Mouse (Mus musculus) heart, adult 18-20 months (tissue): ENCODE data around the gene Aspdh. TPM values are rescaled to one million over a fixed set of nuclear protein-coding genes. Genes with fewer than 3 reads are reported as not detected.

Source experiments
- DNase-seq, 2 experiments: peaks; one replicate each; pipeline ENCODE4 v3.0.0; 2021 to 2022; ENCODE audit warnings: mixed read lengths in 1 of 2
- total RNA-seq, 2 experiments: library from RNA; stranded (reverse); gene quantifications; 2 replicates each; pipeline ENCODE4 v1.2.3; 2021

Aspdh gene
- total RNA-seq, 2 experiments from 2014 or later: 0.41 to 1.4 TPM

DNA sequence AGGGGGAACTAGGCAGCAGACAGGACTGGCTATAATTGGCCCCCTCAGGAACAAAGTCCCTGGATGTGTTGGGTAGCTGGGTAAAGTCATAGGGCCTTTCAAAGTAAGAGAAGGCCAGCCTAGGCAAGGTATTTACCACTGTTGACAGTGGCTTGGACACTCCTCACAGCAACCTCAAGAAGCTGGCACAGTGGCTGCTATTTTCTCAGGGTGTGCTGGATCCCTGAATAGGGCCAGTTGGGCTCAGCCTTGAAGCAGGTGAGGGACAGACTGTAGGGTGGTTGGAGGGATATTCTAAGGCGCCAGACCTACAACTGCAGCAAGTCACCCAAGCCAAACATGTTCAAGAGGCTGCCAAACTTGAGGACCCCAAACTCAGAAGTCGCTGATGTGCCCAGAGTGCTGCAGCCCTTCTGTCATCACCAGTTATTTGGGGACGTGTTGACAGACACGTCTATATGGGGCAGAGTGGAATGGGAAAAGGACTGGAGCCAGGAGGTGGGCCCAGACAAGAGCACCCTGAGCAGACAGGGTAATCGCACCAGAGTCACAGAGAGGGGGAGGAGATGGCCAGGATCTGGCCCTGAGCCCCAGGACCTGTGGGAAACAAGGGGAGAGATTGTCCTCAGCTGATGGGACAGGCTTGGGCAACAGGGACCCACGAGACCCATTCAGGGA is 6.8 kb downstream of the Aspdh start:
- peak; percentile 79 to 90 for DNase-seq

DNA sequence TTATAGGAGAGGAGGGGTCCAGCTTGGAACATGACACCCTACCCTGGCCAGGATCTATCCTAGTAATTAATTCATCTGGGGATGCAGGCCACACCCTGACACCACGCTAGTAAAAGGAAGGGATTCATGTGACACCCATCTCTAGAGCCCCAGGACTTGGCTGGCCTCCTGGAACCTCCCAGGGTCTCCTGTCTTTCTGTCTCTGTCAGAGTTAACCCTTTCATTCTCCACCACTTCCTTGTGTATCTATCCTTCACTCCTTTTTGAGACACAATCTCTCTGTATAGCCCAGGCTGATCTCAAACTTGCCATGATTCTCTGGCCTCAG is 7.3 kb downstream of the Aspdh start:
- DNase-seq: no peak

DNA sequence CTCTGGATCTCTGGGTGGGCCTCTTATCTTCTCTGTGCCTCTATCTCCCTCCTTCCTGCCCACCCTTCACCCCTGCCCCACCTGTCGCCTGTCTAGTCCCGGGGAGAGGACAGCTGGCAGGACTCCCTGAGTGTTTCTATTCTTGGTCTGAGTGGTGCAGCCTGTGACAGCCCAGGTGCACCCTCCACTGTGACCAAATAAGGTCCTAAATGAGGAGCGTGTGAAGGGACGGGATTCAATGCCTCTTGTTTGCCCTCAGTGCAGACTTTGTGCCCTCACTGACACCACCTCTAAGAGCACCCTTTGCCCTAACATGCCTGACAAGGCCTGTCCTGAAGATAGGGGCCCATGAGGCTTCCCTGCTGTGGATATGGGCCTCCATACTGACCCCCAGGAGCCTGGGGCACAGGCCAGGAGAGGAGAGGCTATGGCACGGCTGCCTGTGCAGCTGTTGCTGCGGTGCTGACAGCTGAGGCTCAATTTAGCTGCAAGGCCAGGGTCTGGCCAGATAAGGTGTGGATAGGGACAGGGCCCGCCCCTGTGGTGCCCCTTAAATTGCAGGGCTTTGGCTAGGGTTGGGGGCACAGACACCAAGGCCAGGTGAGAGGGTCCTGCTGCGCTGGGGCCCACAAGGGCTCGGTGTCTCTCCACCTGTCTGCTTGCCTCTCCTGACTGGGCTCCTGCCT is 7.9 kb downstream of the Aspdh start:
- DNase-seq: peak; percentile 78 to 88

DNA sequence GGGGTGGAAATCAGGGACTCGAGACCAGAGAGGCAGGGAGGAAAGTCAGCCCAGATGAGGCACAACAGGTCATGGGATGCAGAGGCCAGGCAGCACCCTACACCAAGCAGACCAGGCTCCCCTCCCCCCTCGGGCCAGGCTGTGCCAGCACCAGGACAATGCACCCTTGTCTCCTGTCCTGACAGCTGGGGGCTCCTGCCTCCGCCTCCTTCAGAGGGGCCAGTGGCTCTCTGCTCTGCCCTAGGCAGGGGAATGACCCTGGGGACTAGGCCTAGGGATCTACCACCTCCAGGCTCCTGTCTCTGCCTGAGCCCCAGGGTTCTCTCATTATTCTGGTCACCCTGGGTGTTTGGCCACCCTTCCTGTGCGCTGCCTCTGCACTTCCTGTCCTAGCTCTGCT is 9.2 kb downstream of the Aspdh start:
- peak; percentile 80 to 85 for DNase-seq

DNA sequence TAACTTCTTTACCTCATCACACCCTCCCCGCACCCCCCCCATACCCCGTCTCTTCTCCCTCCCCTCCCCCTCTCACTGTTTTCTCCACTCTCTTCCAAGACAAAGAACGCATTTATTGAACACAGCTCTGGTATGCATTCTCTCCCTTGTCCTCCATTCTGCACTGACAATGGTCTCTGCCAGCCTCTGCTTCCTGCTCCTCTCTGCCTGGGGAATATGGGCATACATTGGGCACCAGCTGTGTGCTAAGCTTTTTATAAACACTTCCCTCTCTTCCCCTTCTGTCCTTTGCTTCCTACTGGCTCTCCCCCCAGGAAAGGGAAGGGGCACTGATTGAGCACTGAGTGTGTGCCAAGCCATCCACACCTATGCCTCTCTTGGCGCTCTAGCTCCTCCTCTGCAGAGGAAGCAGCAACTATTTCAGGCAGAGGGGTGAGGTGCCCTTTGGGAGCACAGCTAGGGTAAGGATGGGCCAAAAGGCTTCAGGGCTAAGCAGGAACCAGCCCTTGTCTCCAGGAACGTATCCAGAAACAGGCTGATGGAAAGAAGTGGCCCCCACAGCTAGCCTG is 9.9 kb downstream of the Aspdh start:
- no peak for DNase-seq

DNA sequence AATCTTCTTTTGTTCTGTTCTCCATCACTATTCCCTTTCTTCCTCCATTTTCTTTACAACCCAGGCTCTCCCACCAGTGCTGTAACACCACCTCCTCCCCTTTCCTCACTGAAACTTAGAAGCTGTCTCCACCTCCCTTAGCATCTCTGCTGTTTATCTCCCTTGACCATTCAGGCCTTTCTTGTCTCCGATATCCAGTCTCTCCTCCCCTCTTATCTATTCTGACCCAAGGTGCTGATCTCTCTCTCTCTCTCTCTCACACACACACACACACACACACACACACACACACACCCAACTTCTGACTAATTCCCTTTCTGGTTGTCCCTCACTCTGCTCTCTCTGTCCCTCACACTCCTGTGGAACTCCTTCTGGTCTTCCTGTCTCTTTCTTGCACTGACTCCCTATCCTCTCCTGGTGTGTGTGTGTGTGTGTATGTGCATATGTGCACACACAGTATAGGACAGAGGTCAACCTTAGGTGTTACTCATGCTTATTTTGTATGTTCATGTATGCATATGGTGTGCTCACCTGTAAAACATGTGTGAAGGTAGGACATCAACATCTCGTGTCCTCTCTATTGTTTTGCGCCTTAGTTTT is 17.7 kb downstream of the Aspdh start:
- DNase-seq: no peak

DNA sequence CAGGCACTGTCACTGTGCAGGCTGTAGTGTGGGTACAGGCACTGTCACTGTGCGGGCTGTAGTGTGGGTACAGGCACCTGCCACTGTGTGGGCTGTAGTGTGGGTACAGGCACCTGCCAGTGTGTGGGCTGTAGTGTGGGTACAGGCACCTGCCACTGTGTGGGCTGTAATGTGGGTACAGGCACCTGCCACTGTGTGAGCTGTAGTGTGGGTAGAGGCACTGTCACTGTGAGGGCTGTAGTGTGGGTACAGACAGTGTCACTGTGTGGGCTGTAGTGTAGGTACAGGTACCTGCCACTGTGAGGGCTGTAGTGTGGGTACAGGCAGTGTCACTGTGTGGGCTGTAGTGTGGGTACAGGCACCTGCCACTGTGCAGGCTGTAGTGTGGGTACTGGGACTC is 18.9 kb downstream of the Aspdh start:
- no peak for DNase-seq

DNA sequence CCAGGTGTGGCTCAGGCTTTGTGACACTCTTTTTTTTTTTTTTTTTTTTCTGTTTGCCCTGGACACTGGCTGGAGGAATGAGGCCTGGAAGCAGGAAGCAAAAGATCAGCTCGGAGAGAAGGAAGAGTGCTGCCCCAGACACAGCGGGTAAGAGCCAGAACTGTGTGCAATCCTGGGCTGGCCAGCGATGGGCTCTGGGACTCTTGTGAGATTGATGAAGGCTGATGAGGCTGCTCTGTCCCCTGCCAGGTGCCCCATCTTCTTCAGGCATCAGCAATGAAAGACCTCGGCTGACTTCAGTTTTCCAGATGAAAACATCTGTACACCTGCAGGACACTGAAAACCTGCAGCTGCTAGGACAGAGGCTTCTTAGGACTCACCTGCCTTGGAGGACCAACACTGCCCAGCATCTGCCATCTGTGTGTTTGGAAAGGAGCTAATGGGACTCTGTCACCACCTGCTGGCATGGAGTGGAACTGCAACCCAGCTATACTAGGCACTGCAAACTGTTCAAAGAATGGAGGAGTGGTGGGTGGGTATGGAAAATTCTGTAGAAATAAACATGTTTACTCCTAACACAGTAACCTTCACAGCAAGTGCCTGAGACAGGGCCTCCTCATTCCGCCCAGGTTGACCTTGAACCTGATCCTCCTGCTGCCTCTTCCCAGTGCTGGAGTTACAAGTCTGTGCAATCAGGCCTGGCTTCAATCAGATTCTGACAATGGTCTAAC is 19.8 kb downstream of the Aspdh start:
- DNase-seq: peak; percentile 61 to 87

DNA sequence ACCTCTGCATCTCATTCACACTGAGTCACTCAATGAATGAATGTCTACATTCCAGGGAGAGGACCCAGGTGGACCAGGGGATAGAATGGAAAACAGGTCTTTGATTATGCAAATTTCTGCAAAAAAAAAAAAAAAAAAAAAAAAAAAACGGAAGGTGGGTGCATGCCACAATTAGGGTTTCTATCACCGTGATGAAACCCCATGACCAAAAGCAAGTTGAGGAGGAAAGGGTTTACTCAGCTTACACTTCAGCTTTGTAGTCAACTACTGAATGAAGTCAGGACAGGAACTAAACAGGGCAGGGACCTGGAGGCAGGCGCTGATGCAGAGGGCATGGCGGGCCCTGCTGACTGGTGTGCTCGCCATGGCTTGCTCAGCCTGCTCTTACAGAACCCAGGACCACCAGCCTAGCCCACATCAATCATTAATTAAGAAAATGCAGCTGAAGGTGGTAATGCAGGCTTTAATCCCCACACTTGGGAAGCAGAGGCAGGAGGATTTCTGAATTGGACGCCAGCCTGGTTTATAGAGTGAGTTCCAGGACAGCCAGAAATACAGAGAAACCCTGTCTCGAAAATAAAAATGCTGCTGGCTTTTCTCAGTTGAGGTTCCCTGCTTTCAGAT is 20.5 kb downstream of the Aspdh start:
- no peak for DNase-seq

DNA sequence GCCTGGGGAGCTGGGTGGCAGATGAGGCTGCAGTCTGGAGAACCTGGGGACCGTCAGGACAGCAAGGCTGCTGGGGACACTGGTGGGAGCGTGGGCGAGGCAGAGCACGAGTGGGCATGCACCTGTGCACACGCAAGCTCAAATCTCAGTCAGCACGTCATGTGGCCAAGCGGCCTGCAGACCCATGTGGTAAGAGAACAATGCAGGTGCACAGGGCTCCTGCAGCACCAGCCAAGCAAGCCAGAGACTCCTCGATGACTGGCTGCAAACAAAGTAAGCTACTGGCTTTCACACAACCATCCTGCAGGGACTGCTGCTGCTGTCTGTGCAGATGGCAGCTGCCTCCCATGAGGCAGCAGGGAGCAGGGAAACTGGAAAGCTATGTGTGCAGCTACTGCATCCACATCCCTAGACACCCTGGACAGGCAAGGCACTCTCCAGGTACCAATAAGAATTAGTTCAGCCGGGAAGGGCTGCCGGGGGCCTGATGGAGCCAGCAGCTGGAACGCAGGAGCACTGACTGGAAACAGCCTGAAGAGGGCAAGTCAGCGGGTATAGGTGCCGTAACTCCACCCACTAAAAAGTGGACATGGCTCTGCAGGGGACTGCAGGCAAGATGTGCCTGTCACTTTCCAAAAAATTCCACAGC is 21.9 kb downstream of the Aspdh start:
- no peak for DNase-seq

DNA sequence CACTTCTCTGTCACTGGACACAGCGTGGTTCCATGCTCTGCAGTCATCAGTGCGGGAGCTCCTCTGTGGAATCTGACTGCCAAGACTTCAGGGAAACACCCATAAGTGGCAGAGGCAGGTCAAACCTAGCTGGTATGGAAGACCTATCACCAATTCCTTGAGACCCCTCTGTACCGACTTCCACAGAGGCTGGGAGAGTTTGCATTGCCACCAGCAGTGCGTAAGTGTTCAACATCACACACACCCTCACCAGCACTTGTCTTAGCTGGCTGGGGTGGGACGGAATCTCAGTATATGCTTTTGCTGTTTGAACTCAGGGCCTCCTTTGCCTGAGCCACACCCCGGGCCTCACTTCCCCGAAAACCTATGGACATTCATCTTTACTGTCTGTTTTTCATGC is 22.7 kb downstream of the Aspdh start:
- no peak for DNase-seq

DNA sequence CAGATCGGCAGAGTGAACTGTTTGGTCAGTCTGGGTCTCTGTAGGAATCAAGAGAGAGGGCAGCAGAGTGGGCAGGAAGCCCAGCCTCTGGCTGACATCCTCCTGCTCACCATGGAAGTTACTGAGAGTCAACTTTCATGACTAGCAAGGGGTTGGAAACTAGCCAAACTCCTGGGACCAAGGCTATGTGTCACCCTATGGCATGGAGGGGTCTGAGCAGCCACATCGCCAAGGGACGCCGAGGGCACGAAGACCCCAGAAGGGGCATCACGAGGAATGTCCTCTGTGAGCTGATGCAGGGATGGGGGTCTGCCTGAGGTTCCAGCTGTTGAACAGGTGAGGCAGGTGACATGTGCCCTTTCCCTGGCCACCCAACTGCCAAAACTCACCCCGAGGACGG is 23.4 kb downstream of the Aspdh start:
- no peak for DNase-seq

DNA sequence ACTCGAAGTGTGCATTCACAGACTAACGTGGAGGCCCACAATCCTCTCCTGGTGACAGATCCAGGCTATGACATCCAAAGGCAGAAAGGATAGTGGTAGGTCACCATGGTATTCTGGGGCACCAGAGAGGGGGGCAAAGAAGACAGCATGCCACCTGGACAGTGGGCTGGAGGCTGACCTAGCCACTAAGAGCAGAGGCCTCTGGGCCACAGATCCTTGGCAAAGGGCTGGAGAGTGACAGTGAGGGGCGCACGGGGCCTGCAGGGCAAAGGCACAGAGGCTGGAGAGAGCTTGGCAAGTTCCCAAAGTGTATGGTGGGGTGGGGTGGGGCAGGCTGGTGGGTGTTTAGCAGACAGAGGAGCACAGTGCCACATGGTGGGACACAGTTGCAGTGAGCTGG is 25.1 kb downstream of the Aspdh start:
- no peak for DNase-seq

DNA sequence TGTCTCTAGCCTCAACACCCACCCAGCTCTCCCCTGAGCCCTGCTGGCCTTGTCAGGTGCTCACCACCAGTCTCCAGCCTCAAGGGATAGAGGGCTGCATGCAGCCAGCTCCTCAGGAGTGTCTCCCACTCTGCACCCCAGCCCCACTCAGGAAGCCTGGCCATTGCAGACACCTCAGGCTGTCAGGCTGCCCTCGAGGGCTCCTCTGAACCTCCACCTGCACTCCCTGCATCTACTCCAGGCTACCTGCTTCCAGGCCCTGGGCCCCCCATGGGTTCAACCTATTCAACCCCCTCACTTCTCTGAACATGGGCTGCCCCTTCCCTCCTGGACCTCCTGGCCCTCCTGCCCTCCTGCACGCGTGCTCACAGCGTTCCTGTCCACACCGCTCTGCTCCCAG is 26.2 kb downstream of the Aspdh start:
- no peak for DNase-seq

DNA sequence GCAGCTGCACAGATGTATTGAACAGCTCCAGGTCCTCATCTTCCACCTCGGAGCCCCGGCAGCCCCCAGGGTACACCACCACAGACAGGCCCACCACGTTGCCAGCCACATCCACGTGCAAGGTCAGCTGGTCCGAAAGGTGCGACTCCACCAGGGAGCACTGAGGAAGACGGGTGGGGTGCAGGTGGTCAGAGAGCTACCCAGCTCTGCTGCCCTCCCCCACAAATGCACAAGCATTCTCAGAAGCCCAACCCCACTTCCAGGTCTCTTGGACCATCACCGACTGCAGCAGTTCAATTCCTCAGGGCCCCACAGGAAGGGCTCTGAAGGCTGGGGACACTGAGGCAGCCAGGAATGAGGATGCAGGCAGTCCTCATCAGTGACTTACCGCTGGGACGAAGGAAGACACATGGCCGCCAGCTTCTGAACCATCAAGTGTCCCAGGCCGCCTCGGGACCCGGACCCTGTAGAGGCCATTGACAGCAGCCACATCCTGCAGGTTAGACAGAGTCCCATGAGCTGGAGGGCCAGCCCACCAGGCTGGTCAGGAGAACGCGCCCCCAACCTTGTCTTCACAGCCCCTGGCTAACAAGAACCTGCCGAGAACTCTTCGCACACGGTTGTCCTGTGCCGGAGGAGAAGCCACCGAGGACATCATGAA is 27.1 kb downstream of the Aspdh start:
- DNase-seq: no peak

DNA sequence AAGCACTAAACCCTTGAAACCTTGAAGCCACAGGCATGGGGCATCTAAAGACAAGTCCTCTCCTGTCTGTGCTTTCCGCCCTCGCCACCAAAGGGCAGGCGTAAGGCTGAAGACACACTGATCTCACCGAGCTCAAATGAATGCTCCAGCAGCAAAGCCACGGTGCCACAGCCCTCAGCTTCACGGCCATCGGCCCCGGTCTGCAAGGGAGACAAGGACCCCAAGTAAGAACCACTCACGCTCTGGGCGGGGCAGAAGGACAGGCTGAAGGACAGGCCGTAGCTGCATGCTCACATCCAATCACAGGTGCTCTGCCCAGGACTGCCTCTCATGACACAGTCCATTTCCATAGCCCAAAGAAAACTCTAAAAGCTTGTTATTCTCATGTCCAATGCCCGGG is 29.5 kb downstream of the Aspdh start:
- no peak for DNase-seq

DNA sequence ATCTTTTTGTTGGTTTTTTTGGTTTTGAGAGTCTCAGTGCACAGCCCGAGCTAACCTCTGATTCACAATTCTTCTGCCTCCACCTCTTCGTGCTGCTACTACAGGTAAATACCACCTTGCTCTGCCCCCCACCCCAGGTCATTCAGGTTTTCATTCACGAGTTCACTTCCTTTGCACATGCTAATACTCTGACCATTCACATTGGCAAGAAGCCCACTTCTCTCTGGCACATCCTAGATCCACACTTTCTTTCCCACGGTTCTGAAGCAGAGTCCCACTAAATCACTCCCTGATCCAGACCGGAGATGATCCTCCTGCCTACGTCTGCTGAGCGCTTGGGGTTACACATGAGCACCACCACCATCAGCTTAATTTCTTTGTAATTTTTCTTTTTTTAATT is 29.9 kb downstream of the Aspdh start:
- no peak for DNase-seq

DNA sequence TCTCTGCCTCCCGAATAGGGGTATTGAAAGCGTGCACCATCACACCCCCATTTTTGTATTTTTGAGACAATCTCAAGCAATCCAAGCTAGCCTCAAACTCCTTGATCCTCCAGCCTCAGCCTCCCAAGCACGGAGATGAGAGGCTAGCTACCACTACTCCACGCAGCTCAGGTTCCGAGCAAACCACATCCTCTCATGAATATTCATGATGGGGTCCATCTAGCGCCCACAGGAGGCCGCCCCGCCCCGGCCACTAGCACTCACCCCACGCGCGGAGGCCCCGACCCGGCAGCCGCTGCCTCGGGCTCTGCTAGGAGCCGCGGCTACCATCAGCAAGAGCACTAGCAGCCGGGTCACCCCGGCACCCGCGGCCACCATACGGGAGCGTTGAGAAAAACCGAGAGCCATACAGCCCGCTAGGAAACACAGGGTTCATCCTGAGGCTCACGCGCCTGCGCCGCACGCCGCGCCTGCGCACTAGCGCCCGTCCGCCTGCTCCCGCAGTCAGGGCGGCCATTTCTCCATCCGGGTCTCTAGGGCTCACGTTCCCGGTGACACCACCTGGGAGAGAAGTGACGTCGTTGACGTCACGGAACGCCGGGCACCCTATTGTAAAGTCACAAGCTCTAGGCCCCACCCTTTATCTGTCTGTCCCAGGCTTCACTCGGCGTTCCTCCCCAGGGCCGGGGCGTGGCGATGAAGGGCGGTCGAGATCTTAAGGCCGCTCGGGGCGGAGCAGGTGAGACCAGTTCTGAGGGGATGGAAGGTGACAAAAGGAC is 31.0 kb downstream of the Aspdh start, which contains the start of the genes Emc10 and Fam71e1:
TSS of gene Emc10 (minus strand) at position 538 of the 779 bp plus-strand sequence.
TSS of gene Fam71e1 (plus strand) at position 590 of the 779 bp plus-strand sequence.
- peak; percentile 98 for DNase-seq

DNA sequence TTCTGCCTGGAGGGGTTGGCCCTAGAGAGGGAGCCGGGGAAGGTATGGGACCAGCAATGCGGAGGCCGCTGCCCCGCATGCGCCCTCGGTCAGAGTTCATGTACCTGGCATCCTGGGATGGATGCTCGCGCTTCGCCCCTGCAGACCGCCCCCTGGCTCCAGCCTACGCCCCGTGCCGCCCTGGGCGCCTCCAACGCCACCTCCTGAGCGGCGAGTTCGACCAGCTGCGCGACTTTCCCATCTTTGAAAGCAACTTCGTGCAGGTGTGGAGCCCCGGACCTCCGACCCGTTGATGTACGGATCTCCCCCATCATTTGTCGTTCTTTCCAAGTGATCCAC is 31.5 kb downstream of the Aspdh start:
- DNase-seq: no peak

DNA sequence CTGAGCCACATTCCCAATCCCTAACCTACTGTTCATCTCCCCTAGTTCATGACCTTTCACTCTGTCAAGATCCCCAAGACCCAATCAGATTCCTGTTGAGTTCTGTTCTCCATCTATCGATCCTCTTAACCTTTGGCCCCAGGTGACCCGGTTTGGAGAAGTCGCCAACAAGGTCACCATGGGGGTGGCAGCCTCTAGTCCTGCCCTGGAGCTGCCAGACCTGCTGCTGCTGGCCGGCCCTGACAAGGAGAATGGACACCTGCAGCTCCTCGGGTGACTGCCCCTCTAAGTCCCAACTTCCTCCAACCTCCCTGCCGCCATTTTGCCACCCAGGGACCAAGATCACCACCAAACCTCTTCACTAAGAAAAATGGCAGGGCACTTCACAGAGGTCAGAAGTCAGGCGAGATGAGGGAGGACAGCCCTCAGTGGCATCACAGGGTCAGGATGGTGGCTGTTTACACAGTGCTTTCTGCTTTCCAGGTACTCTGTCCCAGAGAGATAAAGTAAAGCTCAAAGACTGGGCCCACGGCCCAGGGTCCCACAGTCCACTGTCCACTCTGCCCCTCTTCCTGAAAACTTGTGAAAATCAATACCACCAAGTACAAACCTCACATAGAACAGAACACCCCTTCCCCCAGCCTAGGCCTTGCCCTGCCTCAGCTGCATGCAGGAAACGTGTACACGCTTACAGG is 32.3 kb downstream of the Aspdh start:
- DNase-seq: no peak
